Mouse (Mus musculus): ENCODE data around the gene Chchd10. TPM values are rescaled to one million over a fixed set of nuclear protein-coding genes. Genes with fewer than 3 reads are reported as not detected.

The Chchd10 gene
- polyA plus RNA-seq, 1 experiment from 2014 or later, result 101 TPM

DNA sequence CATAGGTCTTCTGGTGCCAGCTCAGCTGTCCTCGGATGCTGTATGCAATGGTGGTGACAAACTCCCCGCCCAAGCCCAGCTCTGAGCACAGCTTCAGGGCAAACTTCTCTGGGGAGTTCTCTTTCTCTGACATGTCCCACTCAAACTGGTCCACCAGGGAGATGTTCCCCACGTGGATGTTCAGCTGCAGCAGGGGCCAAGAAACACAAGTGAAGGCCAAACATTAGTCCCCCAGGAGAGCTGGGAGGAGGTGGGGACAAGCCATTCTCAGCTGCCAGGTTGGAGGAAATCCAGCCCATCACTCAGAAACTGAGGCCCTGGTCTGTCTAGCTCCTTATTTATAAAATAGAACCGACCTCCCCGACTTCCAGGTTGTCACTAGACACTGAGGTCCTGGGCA, 28.5 kb upstream of the Chchd10 start:
- H3K27me3 ChIP-seq (replicated peaks), result no peaks in the 10 kb centered on the region
- H3K36me3 ChIP-seq, result peaks cover 52% of the 10 kb centered on the region
- no peak overlapping the region for H3K9ac ChIP-seq
- 87% methylated on average over 5 of the region's 5 CpGs for WGBS
- no peaks in the 10 kb centered on the region for H3K4me1 ChIP-seq
- no peak overlapping the region for H3K4me2 ChIP-seq
- no peak for ATAC-seq (ENCODE audit: insufficient read depth, low FRiP score, low read depth)
- H3K27ac ChIP-seq, result no peak overlapping the region
- H3K4me3 ChIP-seq (replicated peaks), result no peak overlapping the region
- no peaks in the 10 kb centered on the region for H3K9me3 ChIP-seq

GRCm38 (mm10) chr10:75906882-75907281, 26.0 kb upstream of the Chchd10 start:
- H3K27ac ChIP-seq, result no peak overlapping the region
- H3K4me3 ChIP-seq (replicated peaks), result no peak overlapping the region
- H3K4me1 ChIP-seq, result no peaks in the 10 kb centered on the region
- peaks cover 68% of the 10 kb centered on the region for H3K36me3 ChIP-seq
- no peak for ATAC-seq (ENCODE audit: insufficient read depth, low FRiP score, low read depth)
- no peaks in the 10 kb centered on the region for H3K27me3 ChIP-seq (replicated peaks)
- H3K9me3 ChIP-seq, result no peaks in the 10 kb centered on the region
- no peak overlapping the region for H3K9ac ChIP-seq
- no peak overlapping the region for H3K4me2 ChIP-seq
- WGBS, result 94% methylated on average over 4 of the region's 4 CpGs

DNA sequence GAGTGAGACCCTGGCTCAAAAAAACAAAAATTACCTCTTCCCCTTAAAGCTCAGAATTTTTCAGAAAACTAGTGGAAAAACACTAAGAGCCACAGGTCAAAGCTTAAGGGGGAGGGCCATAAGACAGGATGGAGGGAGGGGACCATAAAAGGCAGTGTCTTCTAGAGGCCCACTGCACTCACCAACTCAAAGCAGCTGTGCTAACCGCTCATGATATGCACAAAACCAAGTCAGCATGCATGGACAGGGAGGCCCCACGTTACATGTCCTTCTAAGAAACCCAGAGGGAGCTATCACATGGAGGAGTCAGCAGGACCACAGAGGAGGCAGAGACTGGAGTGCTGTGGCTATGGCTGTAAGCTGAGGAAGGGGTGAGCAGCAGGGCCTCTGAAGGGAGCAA, 22.2 kb upstream of the Chchd10 start:
- ATAC-seq (ENCODE audit: insufficient read depth, low FRiP score, low read depth), result no peak
- Histone ChIP-seq H3K27ac (no peak overlapping the region), H3K9ac (no peak overlapping the region), H3K36me3 (peaks cover 57% of the 10 kb centered on the region), H3K4me3 (replicated peaks) (no peak overlapping the region), H3K9me3 (no peaks in the 10 kb centered on the region), H3K4me1 (no peaks in the 10 kb centered on the region), H3K27me3 (replicated peaks) (no peaks in the 10 kb centered on the region), H3K4me2 (no peak overlapping the region)
- WGBS, result 79% methylated on average over 2 of the region's 2 CpGs

- Histone ChIP-seq H3K9ac (no peak overlapping the region), H3K9me3 (no peaks in the 10 kb centered on the region), H3K27me3 (replicated peaks) (no peaks in the 10 kb centered on the region), H3K36me3 (peaks cover 55% of the 10 kb centered on the region), H3K4me1 (0 out of 2 replicates have a peak, but pooled peaks cover under 1% of the 10 kb centered on the region), H3K4me3 (replicated peaks) (no peak overlapping the region), H3K27ac (no peak overlapping the region), H3K4me2 (no peak overlapping the region)
- ATAC-seq (ENCODE audit: insufficient read depth, low FRiP score, low read depth), result no peak
- WGBS, result 61% methylated on average over 6 of the region's 6 CpGs
Observed at GRCm38 (mm10) chr10:75913013-75913589, 19.8 kb upstream of the Chchd10 start.

GRCm38 (mm10) chr10:75915557-75915956, 17.4 kb upstream of the Chchd10 start:
- no peak overlapping the region for H3K9ac ChIP-seq
- peaks cover 16% of the 10 kb centered on the region; the same call in 1 of the 2 replicates for H3K4me1 ChIP-seq
- H3K4me3 ChIP-seq (replicated peaks), result no peak overlapping the region
- H3K9me3 ChIP-seq, result no peaks in the 10 kb centered on the region
- 72% methylated on average over 7 of the region's 7 CpGs for WGBS
- no peak overlapping the region for H3K4me2 ChIP-seq
- no peak for ATAC-seq (ENCODE audit: insufficient read depth, low FRiP score, low read depth)
- no peaks in the 10 kb centered on the region for H3K27me3 ChIP-seq (replicated peaks)
- H3K27ac ChIP-seq, result no peak overlapping the region
- peaks cover 39% of the 10 kb centered on the region for H3K36me3 ChIP-seq

- Histone ChIP-seq H3K9ac (no peak overlapping the region), H3K36me3 (peaks cover 27% of the 10 kb centered on the region; the same call in 1 of the 2 replicates), H3K27ac (no peak overlapping the region), H3K4me2 (no peak overlapping the region), H3K27me3 (replicated peaks) (no peaks in the 10 kb centered on the region), H3K9me3 (no peaks in the 10 kb centered on the region), H3K4me3 (replicated peaks) (no peak overlapping the region), H3K4me1 (peaks cover 16% of the 10 kb centered on the region; the same call in 1 of the 2 replicates)
- WGBS, result 83% methylated on average over 8 of the region's 8 CpGs
- ATAC-seq (ENCODE audit: insufficient read depth, low FRiP score, low read depth), result no peak
Observed at GRCm38 (mm10) chr10:75916840-75917239, 16.1 kb upstream of the Chchd10 start.

DNA sequence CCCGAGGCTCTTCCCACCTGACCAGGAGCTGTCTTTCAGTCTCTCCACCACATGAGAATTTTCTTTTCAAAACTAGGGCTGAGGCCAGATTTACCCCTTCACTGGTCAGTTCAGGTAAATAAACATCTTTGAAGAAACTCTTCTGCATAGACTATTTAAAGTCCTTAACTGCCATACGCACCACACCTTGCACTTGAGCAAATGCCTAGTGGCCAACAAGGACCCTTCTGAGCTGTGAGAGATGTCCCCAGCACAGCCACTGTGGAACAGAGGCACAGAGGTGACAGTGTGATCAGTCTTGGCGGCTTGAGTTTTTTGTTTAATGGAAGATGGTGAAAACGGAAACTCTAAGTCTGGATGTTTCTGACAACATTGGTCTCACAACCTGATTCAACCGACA, 13.9 kb upstream of the Chchd10 start:
- Histone ChIP-seq H3K9me3 (no peaks in the 10 kb centered on the region), H3K4me3 (replicated peaks) (no peak overlapping the region), H3K9ac (no peak overlapping the region), H3K27me3 (replicated peaks) (no peaks in the 10 kb centered on the region), H3K27ac (no peak overlapping the region), H3K36me3 (peaks cover 22% of the 10 kb centered on the region; the same call in 1 of the 2 replicates), H3K4me1 (peaks cover 20% of the 10 kb centered on the region; the same call in 1 of the 2 replicates), H3K4me2 (no peak overlapping the region)
- WGBS, result 79% methylated on average over 5 of the region's 5 CpGs
- no peak for ATAC-seq (ENCODE audit: insufficient read depth, low FRiP score, low read depth)

DNA sequence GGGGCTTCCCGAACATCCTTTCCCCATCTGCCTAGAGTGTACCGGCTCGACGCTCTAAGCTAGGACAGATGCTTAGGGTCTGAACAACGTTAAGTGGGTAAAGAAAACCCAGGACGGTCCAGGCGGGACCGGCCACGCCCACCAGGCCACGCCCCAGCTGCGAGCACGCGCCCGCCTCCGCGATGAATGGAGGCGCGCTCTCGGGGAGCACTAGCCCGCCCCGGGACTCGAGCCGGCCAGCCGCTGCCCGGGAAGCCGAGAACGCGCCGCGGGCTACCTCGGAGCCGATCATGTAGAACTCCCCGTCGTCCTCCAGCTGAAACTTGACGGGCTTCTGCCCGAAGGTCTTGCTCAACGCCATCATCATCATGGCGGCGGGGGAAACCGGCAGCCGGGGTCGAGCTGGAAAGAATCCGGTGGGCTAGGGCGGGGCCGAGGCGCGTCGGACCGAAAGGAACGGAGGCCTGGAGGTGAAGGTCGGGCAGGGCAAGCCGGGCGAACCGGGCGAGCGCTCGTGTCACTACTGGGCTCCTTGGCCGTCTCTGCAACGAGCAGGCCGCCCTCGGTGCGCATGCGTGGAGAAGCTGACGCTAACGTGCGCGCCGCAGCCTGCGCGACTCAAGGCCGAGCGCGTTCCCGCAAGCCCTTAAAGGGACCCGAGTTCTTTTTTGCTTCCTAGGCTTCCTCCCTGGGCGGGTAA, 11.8 kb upstream of the Chchd10 start, which contains the start of gene Smarcb1:
Smarcb1 (minus strand) TSS at position 592 of the 700 bp plus-strand sequence.
- Histone ChIP-seq H3K4me2 (peak within 1 kb of the TSS; percentile 79), H3K36me3 (peaks cover 10% of the 10 kb centered on the region), H3K9ac (peak within 1 kb of the TSS; percentile 76), H3K9me3 (no peaks in the 10 kb centered on the region), H3K4me1 (peaks cover 20% of the 10 kb centered on the region; the same call in 1 of the 2 replicates), H3K27me3 (replicated peaks) (no peaks in the 10 kb centered on the region), H3K4me3 (replicated peaks) (peak within 1 kb of the TSS; percentile 89), H3K27ac (peak within 1 kb of the TSS; percentile 94)
- peak; percentile 90 for ATAC-seq (ENCODE audit: insufficient read depth, low FRiP score, low read depth)
- under 1% methylated on average over 74 of the region's 76 CpGs for WGBS

- H3K4me3 ChIP-seq (replicated peaks), result peak overlapping the region; percentile 89
- H3K27me3 ChIP-seq (replicated peaks), result no peaks in the 10 kb centered on the region
- 4% methylated on average over 22 of the region's 22 CpGs for WGBS
- H3K4me1 ChIP-seq, result peaks cover 20% of the 10 kb centered on the region; the same call in 1 of the 2 replicates
- peak; percentile 11; the same call in 1 of the 2 replicates for ATAC-seq (ENCODE audit: insufficient read depth, low FRiP score, low read depth)
- H3K9me3 ChIP-seq, result no peaks in the 10 kb centered on the region
- H3K36me3 ChIP-seq, result peaks cover 10% of the 10 kb centered on the region
- peak overlapping the region; percentile 79 for H3K4me2 ChIP-seq
- peak overlapping the region; percentile 76 for H3K9ac ChIP-seq
- H3K27ac ChIP-seq, result peak overlapping the region; percentile 94
Observed at GRCm38 (mm10) chr10:75921726-75922560, 11.0 kb upstream of the Chchd10 start.

- Histone ChIP-seq H3K36me3 (peaks cover 12% of the 10 kb centered on the region), H3K4me2 (no peak overlapping the region), H3K4me3 (replicated peaks) (no peak overlapping the region), H3K27me3 (replicated peaks) (no peaks in the 10 kb centered on the region), H3K9ac (no peak overlapping the region), H3K4me1 (peaks cover 11% of the 10 kb centered on the region; the same call in 1 of the 2 replicates), H3K9me3 (no peaks in the 10 kb centered on the region), H3K27ac (no peak overlapping the region)
- ATAC-seq (ENCODE audit: insufficient read depth, low FRiP score, low read depth), result no peak
- 58% methylated on average over 2 of the region's 2 CpGs for WGBS
Observed at GRCm38 (mm10) chr10:75924324-75924723, 8.6 kb upstream of the Chchd10 start.

DNA sequence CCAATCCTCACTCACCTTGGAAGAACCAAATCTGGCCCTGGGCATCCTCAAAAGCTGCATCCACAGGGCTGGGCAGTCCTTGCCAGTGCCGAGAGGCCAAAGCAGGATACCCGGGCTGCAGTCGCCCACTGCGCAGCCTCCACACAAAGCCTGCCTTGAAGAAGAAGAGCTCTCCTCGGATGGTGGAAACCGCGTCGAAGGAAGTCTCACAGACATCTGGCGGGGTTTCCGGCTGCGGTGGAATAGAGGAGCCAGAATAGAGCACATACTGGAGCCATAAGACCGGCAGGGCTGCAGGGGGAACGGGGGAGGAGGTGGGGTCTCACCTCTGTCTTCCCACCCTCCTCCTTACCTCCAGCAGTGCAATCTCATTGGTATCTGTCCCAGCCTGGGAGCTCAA, 6.5 kb upstream of the Chchd10 start:
- Histone ChIP-seq H3K27ac (no peak overlapping the region), H3K9ac (no peak overlapping the region)
- ATAC-seq (ENCODE audit: insufficient read depth, low FRiP score, low read depth), result no peak

More for the DNA sequence above, 6.5 kb upstream of the Chchd10 start:
- Histone ChIP-seq H3K9me3 (no peaks in the 10 kb centered on the region), H3K36me3 (peaks cover 12% of the 10 kb centered on the region; the same call in 1 of the 2 replicates), H3K4me1 (peaks cover 20% of the 10 kb centered on the region), H3K27me3 (replicated peaks) (0 out of 2 replicates have a peak, but pooled peaks cover 1% of the 10 kb centered on the region), H3K4me2 (no peak overlapping the region), H3K4me3 (replicated peaks) (no peak overlapping the region)
- 75% methylated on average over 13 of the region's 13 CpGs for WGBS

Data from stomach, embryonic 15.5 days (tissue).